Mouse (Mus musculus) E14TG2a.4 (cell line): ENCODE measurements around the gene Rapgef1.

Experiments
- CTCF ChIP-seq: conservative IDR thresholded peaks from 2 replicates; pipeline ENCODE4 v1.5.1; 2014; ENCODE audit warnings: low read length
- NANOG ChIP-seq: IDR thresholded peaks from 2 replicates; pipeline ENCODE4 v1.6.1; 2014; ENCODE audit warnings: borderline replicate concordance, low read length, mixed read lengths
- POU5F1 ChIP-seq: IDR thresholded peaks from 2 replicates; pipeline ENCODE4 v1.6.1; 2014; ENCODE audit warnings: low read length, borderline replicate concordance

DNA sequence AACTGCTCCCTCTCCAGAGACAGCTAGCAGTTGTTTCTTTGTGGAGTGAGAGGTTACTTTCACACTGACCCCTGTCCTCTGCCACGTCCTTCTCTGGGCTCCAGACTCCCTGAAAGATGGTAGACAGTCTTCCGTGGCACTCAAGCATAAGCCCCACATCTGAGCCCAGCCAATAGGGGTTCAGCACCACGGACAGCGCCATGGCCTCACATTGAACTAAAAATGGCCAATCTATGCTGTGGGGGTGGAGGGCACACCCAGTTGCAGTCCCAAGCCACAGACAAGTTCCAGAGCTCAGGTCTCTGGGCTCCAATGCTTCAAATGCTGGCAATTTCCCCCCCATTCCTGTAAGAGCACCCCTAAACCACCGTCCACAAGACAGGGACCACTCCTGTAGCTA, 45.9 kb upstream of the Rapgef1 start:
- TF ChIP-seq CTCF (no peak), POU5F1 (no peak), NANOG (no peak)
